Mouse (Mus musculus) C2C12 (cell line): ENCODE measurements at regions not wholly inside any gene's neighbourhood (a gene's known extent, or its start where the extent isn't known, plus 50 kb on each side); places are given as distances from the start of the nearest gene placed in this dataset.

Experiments used
- CTCF ChIP-seq: IDR thresholded peaks from one replicate; pipeline ENCODE4 v1.5.1; 2011; ENCODE audit not compliant: control insufficient read depth, insufficient read depth, insufficient read length
- USF1 ChIP-seq: IDR thresholded peaks from one replicate; pipeline ENCODE4 v1.6.1; 2011; ENCODE audit warnings: low read depth, mild to moderate bottlenecking, control low read depth, moderate library complexity

DNA sequence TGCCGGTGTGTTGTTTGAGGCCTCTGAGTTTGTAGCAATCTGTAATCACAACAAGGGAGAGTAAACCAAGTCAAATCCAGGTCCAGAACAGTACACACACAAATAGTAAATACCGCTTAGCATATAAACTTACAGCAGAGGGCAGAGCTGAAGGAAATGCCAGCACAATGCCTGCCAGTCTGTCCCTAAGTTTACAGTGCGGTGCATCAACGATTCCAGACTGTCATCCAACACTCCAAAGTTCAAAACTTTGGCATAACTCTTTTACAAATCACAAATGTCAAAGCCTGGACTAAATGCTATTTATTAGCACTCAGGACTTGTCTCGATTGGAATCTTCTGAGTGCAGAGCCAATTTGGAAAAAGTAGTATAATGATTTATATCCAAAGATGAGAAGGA lies 104.7 kb upstream of the Ptpn13 start:
- TF ChIP-seq CTCF: no peak
- TF ChIP-seq USF1: no peak
